Mouse (Mus musculus): ENCODE measurements around the gene Ndufb7.

GRCm38 (mm10) chr8:83592682-83593081 lies 26.2 kb downstream of the Ndufb7 start:
- no peak for TF ChIP-seq POLR2A (IDR thresholded peaks at IDR 0.05; ENCODE audit: borderline replicate concordance, low read depth, low read length)
- no peak for TF ChIP-seq CTCF (IDR thresholded peaks at IDR 0.05; ENCODE audit: low read depth, low read length)

Measured in bone marrow macrophage, adult 2 months (primary cell).